Comparison of ENCODE assay signal across 14 mouse cellular contexts in genomic region chr8:11063058-11063457, GRCm38 (mm10).
"Had no signal": no experiment of that assay in that cellular context is flagged by ENCODE, and none has a peak within 500 bp of the region (broad histone marks: within the 10 kb centered on the region; RNA-seq: fewer than 3 reads in every experiment).

No protein-coding gene starts in this region.

- H3K27me3 ChIP-seq: lung, embryonic 15.5 days; midbrain, embryonic 13.5 days; midbrain, embryonic 15.5 days; neural tube, embryonic 12.5 days had no signal

- H3K9ac ChIP-seq: liver, postnatal 0 days; lung, embryonic 15.5 days; midbrain, embryonic 13.5 days; midbrain, embryonic 15.5 days; neural tube, embryonic 12.5 days had no signal

- DNase-seq: liver, postnatal 0 days; lung, adult 2 months; lung, postnatal 14 days; right cerebral cortex, postnatal 14 days; thymus, adult 2 months; thymus, postnatal 25 days; thymus, postnatal 4 days had no signal

- H3K4me3 ChIP-seq: lung, embryonic 15.5 days; megakaryocyte, embryonic 14.5 days; midbrain, embryonic 13.5 days; midbrain, embryonic 15.5 days; neural tube, embryonic 12.5 days had no signal

- H3K9me3 ChIP-seq: lung, embryonic 15.5 days; megakaryocyte, embryonic 14.5 days; midbrain, embryonic 13.5 days; midbrain, embryonic 15.5 days; neural tube, embryonic 12.5 days had no signal

- ATAC-seq: midbrain, embryonic 13.5 days; midbrain, embryonic 15.5 days had no signal

- H3K36me3 ChIP-seq: lung, embryonic 15.5 days; midbrain, embryonic 13.5 days; midbrain, embryonic 15.5 days; neural tube, embryonic 12.5 days had no signal

- H3K4me2 ChIP-seq: lung, embryonic 15.5 days; midbrain, embryonic 11.5 days; midbrain, embryonic 13.5 days; midbrain, embryonic 15.5 days; neural tube, embryonic 12.5 days had no signal

- H3K27ac ChIP-seq: lung, embryonic 15.5 days; macrophage; midbrain, embryonic 13.5 days; midbrain, embryonic 15.5 days; neural tube, embryonic 12.5 days had no signal

- H3K4me1 ChIP-seq: lung, embryonic 15.5 days; midbrain, embryonic 13.5 days; midbrain, embryonic 15.5 days had no signal
